Mouse (Mus musculus): ENCODE results near the gene Pbx3. TPM values are rescaled to one million over a fixed set of nuclear protein-coding genes. Genes with fewer than 3 reads are reported as not detected.

Pbx3 gene
- total RNA-seq, 2 experiments from 2014 or later: 103 to 105 TPM

GRCm38 (mm10) chr2:34225470-34225869 is 147.5 kb downstream of the Pbx3 start:
- no peak for DNase-seq

DNA sequence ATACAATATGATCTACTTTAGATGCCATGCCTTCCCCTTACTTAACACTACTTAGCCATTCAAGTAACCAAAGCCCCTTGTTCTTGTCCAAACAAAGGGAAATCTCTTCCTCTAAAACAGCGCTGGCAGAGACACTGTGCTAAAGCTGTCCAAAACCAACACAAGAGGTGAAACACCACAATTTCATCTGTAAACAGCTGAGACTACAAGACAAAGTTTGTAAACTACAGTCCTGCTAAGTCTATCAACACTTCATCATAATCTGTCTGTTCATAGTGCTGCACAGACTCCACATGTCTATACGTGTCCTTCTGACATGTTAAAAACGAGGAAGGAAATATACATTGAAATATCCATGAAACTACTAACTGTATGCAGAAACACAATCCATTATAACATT is 151.5 kb downstream of the Pbx3 start:
- DNase-seq: no peak

DNA sequence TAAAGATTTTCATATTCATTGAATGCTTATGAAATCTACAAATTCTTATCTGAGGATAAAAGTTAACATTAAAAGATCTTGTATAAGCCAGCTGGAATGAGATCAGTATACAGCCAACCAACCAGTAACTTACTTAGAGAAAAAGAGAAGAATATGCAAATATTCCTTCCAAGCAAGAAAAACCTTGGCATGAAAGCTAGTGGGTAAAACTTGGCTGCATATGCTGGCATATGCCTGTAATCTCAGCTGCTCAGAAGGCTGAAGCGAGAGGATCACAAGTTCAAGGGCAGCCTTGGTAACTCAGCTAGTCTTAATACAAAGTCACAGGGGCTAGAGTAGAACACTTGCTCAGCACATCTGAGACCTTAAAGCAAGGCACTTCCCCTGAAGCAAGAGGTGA is 153.8 kb downstream of the Pbx3 start:
- peak in 1 of 2 experiments; percentile 9 for DNase-seq

- no peak for DNase-seq
Measured at GRCm38 (mm10) chr2:34217596-34217995, 155.3 kb downstream of the Pbx3 start.

DNA sequence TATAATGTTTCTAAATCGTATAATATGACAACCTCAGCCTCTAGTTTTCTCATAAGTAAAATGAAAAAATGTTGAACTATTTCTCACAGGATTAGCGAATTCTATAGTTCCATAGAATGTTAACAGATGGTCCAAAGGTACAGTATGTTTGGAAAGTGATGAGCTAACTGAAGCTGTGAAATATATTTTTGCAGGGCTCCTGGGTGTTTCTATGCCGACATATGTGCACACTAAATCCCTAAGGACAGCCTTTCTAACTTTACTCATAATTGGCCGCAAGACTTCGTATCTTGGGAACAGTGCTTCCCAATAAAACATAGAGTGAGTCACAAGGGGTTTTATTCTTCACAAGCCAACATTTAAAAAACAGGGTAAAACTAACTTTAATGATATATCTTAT is 157.4 kb downstream of the Pbx3 start:
- no peak for DNase-seq

DNA sequence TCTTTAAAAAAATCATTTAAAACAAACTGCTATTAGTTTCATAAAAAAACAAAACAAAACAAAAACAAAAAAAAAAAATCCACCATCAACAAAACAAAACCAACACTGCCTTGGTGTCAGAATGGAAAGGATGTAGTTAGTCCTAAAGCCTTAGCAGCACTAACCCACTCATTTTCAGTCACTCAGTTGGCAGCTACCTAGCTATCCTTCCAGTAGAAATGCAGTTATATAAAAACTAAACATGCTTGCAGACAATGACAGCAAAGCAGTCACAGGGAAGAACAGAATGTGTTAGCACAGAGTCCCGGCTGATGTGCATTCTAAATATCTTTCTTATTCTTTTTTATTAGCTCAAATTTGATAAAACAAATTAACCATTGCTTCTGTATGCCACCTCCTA is 160.5 kb downstream of the Pbx3 start:
- DNase-seq: no peak

DNA sequence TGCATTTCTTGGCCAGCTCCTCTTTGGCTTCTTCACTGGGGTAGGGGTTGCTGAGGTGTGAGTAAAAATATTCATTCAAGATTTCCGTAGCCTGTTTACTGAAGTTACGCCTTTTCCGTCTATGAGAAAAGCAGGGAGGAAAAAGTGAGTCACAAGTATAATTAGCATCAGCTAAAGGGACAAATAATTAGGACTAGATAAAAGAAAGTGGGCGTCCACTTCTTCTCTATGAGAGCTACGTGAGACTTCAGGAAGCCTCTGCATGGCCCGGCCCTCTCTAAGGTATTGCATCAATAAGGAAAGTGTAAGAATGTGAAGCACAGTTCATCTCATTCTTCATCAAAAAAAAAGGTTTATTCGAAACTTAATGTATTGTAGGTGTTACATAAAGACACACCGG is 168.1 kb downstream of the Pbx3 start:
- DNase-seq: no peak

- no peak for DNase-seq
Measured at GRCm38 (mm10) chr2:34204325-34204724, 168.6 kb downstream of the Pbx3 start.

DNA sequence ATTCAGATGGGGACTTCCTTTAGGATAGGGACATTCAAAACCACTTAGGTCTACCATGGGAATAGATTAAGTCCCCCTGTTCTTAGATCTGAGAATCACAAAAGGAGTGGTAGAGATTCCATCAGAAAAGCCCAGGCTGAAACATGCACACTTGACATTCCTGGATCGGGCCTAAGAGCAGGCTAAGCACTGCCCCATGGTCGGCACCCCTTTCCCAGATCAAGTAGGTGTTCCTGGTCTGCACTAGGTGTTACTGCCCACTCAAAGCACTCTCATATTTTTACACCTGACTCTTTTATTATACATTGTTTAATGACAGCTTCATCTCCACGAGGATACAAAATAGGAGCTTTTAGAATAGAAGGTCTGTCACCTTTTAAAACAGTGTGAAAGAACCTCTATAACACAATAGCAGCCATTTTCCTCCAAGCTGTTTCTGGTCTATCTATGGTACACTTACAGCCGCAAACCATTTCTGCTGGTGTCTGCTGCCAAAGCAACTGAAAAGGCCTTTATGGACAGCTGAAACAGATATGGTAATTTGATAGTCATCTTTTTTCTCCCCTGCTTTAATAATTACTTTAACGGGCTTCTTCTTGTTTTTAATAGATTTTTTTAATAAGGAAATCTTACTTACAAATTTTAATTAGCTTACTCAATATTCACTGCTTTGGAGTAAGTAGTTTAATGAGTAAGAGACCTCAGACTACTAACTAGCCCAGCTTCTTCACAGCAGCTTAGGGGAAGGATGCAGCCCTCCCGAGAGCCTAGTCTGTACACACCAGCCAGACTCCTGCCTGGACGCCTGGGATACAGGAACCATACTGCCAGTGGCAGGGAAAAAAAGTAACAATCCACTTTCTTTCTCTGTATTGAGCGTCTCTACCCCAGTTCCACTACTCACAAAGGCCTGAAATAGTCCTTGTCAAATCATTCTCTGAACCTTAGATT is 178.8 kb downstream of the Pbx3 start:
- DNase-seq: no peak

DNA sequence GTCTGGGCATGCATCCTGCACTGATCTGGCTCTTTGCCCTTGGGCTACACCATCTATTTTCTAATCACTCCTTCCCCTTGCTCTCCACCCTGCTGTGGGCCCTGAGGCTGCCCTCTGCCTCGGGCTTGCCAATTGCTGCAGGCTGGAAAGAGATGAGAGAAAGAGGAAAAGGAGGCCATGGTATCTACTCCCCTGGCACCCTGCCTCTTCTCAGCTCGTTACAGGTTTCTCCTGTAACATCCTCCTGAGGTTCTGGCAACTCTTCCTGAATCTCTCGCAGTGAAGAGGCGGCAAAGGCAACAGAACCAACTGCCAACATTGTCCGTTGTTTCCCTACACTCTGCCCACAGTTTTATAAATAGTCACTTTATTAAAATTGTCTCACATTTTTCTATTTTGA is 179.7 kb downstream of the Pbx3 start:
- no peak for DNase-seq

DNA sequence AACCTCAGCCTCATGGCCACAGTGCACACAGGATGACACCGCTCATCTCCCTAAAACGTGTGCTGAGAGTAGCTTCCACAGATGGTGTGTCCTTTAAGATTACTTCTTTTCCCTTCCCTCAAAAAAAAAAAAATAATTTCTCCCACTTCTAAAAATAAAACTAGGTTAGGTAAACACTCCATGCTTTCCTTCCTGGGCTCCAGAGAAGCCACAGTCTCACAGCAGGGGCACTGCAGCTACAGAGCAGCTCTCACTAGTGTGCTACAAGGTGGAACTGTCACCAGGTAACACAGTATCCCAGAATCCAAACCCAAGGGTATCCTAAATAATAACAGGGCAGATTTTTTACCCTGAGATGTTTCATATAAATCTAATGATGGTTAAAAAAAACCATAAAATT is 185.6 kb downstream of the Pbx3 start:
- DNase-seq: no peak

GRCm38 (mm10) chr2:34181600-34181999 is 191.3 kb downstream of the Pbx3 start:
- no peak for DNase-seq

- no peak for DNase-seq
Measured at GRCm38 (mm10) chr2:34179299-34179698, 193.6 kb downstream of the Pbx3 start.

DNA sequence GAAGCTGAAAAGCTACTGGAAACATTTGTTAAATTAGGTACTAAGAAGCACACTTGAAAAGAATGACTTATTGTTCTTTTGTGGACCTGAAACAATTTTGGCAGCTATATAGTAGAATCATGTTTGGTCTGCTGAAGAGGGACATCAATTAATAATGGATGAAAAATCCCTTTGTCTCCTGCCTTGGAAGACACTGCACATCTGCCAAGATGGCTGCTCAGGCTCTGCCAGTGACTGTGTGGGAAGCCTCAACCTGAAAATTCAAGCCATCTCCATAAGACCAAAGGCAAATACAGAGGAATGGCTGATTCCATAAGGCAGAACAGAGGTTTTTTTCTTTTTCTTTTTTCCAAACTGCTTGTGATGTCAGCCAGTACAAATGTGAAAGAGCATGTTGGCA is 194.3 kb downstream of the Pbx3 start:
- DNase-seq: no peak

GRCm38 (mm10) chr2:34170424-34170823 is 202.5 kb downstream of the Pbx3 start:
- DNase-seq: no peak

GRCm38 (mm10) chr2:34169626-34170025 is 203.3 kb downstream of the Pbx3 start:
- DNase-seq: no peak

GRCm38 (mm10) chr2:34168191-34168590 is 204.8 kb downstream of the Pbx3 start:
- DNase-seq: no peak

DNA sequence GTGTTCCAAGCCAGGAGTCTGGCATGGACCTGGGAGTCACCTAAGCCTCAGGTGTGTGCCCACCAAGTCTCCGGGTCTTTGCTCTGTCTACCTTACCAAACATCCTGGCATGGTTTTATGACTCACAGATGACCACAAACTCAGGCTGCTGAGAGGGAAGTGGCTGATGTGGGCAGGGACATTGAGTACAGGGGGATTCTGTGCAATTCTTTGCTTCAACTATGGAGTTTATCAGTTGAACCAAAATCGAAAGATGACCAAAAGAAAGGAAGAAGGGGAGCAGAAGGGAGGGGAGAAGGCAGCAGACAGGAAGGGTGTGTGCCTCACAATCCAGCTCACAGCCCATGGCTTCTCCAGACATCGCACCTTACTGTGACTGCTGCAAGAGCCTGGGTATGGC is 210.5 kb downstream of the Pbx3 start:
- DNase-seq: no peak

GRCm38 (mm10) chr2:34157746-34158145 is 215.2 kb downstream of the Pbx3 start:
- DNase-seq: peak; percentile 63 to 66

GRCm38 (mm10) chr2:34154833-34155232 is 218.1 kb downstream of the Pbx3 start:
- peak; percentile 49 to 71 for DNase-seq

DNA sequence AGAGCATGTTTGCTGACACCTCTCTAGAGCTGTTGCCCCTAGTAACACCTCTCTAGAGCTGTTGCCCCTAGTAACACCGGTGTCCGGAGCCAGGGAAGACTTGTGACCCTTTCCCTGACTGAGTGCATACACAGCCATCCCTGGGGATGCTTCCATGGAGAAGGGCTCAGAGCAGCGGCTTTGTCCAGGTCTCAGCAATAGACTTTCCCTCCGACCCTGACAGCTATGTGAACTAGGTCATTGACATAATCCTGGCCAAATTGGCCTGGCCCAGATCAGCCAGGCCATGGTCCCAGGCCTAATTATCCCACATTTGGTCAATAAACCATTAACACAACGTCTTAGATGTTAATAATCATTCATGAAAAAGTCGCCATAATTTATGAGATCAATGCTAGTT is 219.6 kb downstream of the Pbx3 start:
- no peak for DNase-seq

DNA sequence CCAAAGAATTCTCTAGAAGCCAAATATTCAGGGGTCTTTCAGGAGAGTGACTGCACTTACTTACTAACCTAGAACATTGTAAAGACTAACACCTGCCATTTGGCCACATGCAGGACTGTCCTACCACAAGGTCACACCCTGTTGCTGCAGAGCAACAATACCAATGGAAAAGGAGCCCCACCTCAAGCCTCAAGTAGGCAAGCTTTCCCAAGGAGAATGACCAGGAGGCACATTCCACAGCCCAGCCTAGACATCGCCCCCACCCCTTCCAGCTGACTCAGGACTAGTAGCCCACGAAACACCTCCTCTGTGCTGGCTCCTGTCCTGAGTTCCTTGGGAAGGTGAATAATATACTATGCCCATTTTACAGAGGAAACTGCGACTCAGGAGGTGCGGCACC is 222.4 kb downstream of the Pbx3 start:
- DNase-seq: no peak

- no peak for DNase-seq
Measured at GRCm38 (mm10) chr2:34148214-34148613, 224.7 kb downstream of the Pbx3 start.

- DNase-seq: peak in 1 of 2 experiments; percentile 40
Measured at GRCm38 (mm10) chr2:34147476-34147875, 225.5 kb downstream of the Pbx3 start.

Measured in adrenal gland, postnatal 36 days (tissue).